Mouse (Mus musculus): Measurements from ENCODE around the gene Ccdc62.

Ccdc62 gene

DNA sequence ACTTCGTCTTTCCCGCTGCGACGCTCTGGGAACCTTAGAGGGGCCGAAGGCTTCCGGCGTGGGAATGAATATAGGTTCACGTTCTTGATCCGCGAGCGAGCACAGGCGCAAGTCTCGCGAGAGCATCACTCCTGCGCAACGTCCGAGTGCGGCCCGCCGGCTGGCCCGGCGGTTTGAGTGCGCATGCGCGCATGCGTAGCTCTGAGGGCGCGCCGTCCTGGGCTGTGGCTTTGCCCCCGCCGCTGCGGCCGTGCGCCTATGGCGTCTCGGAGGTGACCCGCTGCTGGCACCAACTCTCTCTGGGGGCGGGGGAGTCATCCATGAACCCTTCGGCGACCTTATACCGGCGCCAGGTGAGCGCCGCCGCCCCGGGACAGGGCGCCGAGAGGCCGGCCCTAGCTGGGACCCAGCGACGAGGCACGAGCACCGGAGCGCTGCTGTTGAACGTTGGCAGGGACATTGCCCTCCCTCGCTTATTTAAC lies at the start of gene Ccdc62:
TSS of gene Ccdc62 (plus strand) at position 172 of the 482 bp plus-strand sequence.
- DNase-seq (ENCODE audit: inconsistent age in 2 of 2, low spot score in 1 of 2) = peak; percentile 96 to 97

DNA sequence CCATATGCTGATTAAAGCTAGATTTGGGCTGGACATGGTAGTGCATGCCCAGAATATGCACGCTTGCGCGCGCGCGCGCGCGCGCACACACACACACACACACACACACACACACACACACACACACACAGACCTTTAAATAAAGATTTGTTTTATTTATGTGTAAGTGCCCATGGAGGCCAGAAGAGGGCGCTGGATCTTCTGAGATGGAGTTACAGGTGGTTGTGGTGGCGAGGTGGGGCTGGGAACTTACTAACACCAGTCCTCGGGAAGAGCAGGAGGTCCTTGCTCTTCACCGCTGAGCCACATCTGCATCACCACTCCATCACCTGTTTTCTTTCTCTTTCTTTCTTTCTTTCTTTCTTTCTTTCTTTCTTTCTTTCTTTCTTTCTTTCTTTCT lies 49.7 kb upstream of the Ccdc62 start:
- DNase-seq (ENCODE audit: inconsistent age in 2 of 2, low spot score in 1 of 2) = no peak

DNA sequence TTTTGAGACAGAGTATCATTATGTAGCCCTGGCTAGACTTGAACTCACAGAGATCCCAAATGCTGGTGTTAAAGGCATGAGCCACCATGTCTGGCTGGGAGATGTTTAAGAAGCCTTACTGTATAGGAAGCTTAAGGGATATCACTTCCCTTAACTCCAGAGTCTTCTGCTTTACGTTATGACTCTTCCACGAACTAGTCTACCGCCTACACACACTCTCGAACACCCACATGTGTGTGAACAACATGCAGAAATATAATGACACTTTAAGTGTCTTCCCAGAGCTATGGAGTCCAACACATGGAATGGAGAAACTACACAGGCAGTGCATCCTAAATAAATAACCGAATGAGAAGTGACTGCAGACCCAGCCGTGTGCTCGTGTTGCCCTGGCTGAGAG lies 46.6 kb upstream of the Ccdc62 start:
- DNase-seq (ENCODE audit: inconsistent age in 2 of 2, low spot score in 1 of 2) = no peak

DNA sequence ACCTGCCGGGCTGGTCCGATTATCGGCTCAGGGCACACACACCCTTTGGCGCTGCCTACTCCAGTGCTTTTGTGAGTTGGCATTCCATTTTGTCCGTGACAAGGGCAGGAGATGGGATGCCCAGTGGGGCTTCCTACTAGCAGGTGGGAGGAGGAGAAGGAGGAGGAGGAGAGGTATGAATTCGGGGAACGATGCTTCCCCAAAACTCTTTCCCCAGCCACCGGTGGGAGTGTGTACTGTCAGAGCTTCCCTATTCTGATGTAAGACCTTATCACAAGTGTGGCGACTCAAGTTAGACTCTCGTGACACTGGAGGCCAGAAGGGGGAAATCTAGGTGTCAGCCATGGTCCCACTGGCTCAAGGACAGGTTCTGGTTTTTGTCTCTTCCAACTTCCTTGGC lies 46.1 kb upstream of the Ccdc62 start:
- DNase-seq (ENCODE audit: inconsistent age in 2 of 2, low spot score in 1 of 2) = no peak

DNA sequence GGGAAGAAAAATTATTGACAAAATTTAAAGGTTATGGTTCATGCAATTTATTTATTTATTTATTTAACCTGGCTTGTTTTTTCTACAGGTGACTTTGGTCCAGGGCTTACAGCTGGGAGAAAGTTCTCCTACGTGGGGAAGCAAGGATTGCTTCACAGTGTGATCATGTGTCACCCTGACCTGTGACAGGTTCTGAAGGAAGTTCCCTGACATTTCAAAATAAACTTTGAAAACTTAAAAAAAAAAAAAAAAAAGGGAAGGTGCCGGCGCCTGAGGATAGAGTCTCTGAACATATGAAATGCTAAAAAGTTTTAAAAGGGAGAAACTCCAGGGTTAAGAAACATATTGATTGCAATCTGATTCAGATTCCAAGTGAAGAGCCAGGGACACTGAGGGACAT lies 44.1 kb upstream of the Ccdc62 start:
- DNase-seq (ENCODE audit: inconsistent age in 2 of 2, low spot score in 1 of 2) = no peak

DNA sequence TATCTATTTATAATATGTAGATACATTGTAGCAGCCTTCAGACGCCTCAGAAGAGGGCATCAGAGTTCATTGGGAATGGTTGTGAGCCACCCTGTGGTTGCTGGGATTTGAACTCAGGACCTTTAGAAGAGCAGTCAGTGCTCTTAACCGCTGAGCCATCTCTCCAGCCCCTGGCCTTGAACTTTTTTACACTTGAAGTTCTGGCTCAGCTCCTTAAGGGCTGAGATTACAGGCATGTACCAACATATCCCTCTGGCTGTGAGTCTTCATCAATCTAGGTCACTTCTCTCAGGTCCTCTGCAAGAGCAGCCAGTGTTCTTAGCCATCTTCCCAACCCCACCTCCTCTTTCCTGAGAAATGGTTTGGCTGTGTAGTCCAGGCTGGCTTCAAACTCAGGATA lies 40.2 kb upstream of the Ccdc62 start:
- DNase-seq (ENCODE audit: inconsistent age in 2 of 2, low spot score in 1 of 2) = no peak

DNA sequence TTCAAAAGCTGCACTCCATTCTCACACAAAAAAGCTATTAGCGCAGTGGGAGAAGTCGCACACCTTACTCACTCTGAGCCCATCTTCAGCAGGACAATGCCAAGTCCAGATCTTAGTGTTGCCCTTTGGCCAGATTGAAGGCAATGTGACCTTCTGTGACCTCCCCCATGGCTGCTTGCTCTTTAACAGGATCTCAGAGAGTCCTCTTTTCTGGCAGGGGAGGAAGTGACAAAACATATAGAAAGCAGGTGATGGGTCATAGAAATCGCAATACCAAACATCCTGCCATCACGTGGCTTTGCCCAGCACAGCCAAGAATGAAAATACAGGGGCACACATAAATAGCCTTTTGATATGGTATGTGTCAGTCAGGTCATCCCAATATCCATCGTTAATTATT lies 39.5 kb upstream of the Ccdc62 start:
- no peak for DNase-seq (ENCODE audit: inconsistent age in 2 of 2, low spot score in 1 of 2)

DNA sequence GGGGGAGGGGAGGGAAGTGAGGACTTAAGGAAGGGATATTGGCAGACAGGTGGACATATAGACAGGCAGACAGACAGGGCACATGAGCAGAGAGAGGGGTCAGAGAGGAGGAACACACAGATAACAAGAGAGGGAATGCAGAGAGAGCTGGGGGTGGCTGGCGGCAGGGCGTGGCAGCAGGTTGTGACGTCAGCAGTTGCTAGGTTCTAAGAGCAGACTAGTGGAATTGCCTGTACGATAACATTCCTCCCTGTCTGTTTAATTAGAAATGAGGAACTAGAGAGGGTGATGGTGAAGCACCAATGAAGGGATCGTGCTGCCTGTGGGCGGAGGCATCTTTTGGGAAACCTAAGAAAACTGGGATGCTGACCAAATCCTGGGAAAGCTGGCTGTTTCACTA lies 38.8 kb upstream of the Ccdc62 start:
- DNase-seq (ENCODE audit: inconsistent age in 2 of 2, low spot score in 1 of 2) = peak in 1 of 2 experiments; percentile 58

DNA sequence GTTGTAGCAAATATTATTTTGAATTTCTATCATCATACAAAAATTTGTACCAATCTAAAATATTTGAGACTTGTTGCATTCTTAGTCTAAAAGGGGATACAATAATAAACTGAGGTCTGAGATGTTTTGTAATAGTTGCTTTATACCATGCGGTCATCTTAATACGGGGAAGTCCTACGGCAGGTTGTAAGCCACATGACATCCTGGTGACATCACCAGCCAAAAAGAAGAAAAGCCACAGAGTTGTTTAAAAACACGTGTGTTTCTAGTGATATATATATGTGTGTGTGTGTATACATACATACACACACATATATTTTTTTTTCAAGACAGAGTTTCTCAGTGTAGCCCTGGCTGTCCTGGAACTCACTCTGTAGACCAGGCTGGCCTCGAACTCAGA lies 37.0 kb upstream of the Ccdc62 start:
- DNase-seq (ENCODE audit: inconsistent age in 2 of 2, low spot score in 1 of 2) = no peak

DNA sequence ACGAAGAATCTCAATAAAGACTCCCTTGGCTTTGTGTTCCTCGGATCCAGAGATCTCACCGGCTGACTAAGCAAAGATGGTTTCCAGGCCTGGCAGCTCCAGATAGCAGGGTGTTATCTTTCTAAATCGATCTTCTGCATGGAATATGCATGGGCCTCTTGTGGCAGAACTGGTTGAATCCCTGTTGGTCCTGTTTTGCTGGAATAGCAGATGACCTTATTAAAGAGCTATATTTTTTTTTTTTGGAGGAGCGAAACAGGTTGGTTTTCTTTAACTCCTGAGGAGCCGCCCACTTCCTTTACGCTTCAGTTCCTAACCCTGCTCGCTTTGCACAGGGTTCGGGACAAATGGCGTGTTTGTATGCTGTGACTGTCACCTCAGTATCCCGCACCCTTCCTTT lies 34.1 kb upstream of the Ccdc62 start:
- no peak for DNase-seq (ENCODE audit: inconsistent age in 2 of 2, low spot score in 1 of 2)

DNA sequence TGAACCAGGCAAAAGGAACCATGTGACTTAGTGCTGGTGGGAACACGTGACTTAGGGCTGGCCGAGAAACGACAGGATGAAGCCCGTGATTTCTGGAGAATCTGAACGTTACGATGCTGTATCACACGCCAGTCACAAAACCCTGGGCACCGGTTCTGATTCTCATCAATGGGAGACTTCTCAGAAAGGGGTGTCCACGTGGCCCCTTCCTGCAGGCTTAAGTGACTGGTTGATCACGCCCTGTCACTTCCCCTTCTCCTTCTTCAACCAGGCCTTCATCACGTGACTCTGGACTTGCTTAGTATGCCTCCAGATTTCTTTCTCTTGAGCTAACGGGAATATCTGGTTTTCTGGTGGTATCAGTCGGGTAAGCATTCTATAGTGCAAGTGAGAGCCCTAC lies 33.1 kb upstream of the Ccdc62 start:
- no peak for DNase-seq (ENCODE audit: inconsistent age in 2 of 2, low spot score in 1 of 2)

DNA sequence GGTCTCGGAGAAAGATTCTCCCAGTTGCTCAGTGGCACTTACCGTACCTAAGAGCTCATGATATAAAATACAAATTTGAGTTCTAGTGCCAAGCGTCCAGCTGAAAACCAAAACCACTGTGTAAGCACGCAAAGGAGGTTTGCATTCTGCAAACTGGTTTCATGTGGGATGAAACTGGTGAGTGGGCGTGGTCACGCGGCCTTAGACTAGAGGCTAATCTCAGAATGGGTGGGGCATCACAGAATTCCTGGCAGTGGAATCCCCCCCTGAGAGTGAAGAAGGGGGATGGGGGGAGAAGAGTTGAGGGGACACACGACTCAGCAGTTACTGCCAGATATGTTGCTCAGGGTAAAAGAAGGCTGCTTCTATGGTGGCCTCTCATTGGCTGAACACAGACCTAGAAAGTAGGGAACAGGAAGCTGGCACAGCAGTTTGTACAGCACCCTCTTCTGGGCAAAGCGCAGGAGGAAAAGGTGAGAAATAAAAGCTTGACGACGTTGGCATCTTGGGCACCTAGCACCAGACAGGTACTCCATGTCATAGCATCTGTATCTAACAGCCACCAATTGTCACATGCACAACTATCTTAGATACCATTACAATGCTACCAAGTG lies 26.3 kb upstream of the Ccdc62 start:
- no peak for DNase-seq (ENCODE audit: inconsistent age in 2 of 2, low spot score in 1 of 2)

DNA sequence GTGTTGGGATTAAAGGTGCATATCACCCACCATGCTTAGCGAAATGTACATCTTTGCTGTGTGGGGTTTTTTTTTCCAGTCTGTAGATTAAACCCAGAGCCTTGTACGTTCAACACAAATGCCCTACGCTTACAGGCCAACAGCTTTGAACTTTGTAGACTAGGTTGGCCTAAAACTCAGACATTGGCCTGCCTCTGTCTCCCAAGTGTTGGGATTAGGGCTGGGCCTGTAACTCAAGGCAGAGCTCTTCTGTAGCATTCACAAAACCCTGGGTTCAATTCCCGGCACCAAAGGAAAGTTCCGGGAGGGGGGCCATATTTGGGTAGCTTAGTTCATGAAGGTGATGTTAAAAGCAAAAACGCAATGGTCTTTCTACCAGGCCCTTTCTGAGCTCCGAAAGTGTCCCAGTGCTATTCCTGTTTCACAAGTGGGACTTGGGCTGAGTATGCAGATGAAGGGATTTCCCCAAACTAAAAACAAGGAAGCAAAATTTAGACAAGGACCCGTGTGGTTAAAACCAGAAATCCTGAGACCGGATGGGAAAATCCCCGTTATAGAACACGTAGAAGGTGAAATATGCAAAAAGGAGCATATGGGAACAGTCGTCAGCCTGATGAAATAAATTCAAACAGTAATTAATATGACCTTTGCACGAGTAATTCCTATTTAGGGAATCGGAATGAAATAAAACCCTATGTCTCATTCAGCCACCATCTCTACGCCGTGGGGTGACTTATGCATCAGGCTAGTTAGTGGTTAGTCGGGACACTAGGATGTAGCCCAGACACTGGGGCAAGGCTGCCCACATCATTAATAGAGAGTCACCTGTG lies 24.1 kb upstream of the Ccdc62 start:
- peak in 1 of 2 experiments; percentile 50 for DNase-seq (ENCODE audit: inconsistent age in 2 of 2, low spot score in 1 of 2)

DNA sequence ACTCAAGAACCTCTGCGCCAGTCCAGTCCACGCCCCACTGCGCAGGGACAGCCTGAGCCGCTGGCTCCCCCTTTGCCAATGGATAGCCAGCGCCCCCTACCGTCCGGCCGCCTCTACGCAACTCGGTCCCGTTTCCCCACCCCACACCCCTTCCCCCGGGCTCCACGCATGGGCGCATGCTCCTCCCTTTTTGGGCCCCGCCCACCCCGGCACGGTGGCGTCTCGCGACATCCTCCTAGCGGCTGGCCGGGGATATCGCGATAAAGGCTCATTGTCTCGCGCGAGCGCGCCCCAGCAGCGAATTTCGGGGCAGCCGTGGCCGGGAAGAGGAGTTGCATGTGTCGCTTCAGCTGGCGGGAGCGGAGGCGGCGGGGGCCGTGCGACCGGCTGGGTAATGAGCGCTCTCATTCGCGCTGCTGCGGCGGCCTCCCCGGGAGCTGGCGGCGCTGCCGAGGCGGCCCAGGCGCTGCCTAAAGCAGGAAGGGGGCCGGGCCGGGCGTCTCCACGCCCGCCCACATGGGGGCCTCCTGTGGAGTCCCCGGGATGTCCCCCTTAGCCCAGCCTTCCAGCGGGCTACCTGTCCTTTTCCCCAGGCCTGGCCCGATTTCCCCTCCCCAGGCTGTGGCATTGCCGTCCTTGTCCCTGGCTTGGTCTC lies 23.4 kb upstream of the Ccdc62 start, which contains the start of gene Denr:
TSS of gene Denr (plus strand) at position 200 of the 655 bp plus-strand sequence.
- DNase-seq (ENCODE audit: inconsistent age in 2 of 2, low spot score in 1 of 2) = peak; percentile 99 to 100

DNA sequence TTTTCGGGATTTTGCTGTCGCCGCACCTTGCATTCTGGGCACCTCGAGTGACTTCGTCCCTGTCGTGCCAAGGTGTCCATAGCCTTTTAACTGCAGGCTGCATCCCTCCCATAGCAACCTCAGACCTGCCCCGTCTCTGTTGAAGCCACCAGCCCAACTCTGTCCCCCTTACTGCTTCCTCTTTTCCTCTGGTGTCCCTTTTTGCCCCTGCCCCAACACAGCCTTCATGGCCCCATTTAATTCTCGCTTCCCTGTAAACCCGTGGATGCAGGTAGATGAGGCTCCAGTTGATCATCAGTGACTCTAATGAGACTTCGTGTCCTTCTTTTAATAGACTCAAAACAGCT lies 22.9 kb upstream of the Ccdc62 start:
- no peak for DNase-seq (ENCODE audit: inconsistent age in 2 of 2, low spot score in 1 of 2)

DNA sequence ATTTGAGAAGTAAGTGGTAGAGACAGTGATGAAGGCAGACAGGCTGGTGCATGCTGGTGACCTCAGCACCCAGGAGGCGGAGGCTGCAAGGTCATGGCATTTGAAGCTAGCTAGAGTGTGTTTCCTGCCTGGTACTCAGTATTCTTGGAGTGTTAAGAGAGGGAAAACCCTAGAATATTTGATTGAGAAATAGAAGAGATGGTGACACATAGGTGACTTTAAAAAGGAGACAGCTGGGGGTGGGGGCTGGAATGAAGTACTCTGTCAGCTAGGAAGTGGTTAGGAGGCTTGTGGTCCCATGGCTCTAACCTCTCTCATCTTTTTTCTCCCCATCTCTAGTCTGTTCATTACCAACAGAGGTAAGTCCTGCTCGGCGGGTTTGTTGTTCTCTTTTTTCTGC lies 15.6 kb upstream of the Ccdc62 start:
- DNase-seq (ENCODE audit: inconsistent age in 2 of 2, low spot score in 1 of 2) = peak; percentile 75 to 84

DNA sequence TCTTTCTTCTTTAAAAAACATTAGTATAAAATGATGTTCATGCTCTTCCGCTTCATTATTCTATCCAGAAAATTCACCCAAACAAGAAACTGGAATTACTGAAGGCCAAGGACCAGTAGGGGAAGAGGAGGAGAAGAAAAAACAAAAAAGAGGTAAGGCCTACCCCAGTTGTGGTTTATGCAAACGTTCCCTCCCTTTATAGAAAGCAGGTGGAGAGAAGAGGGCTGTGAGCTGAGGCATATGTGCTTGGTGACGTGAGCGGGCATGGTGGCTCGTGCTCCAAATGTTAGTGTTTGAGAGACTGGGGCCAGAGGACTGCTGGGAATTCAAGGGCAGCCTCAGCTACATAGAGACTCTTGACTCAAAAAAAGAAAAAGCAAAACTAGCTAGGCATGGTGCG lies 8.4 kb upstream of the Ccdc62 start:
- no peak for DNase-seq (ENCODE audit: inconsistent age in 2 of 2, low spot score in 1 of 2)

DNA sequence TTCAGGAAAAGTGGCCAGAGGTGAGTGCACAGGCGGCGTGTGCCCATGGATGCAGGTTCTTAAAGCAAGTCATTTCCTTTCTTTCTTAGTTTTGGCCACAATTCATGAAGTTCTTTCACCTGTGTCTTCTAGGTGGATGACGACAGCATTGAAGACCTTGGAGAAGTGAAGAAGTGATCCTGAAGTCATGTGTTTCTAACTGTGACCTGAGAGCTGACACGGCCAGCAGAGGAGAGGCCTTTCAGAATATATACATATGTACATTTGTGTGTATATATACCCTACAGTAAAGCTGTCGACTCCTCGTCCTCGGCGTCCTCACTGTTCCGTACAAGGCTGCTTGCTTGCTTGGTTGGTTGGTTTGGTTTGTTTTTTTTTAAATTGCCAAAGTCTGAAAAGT lies 3.4 kb upstream of the Ccdc62 start, which contains the start of gene Gm43518:
TSS of gene Gm43518 (plus strand) at position 301 of the 400 bp plus-strand sequence.
- no peak for DNase-seq (ENCODE audit: inconsistent age in 2 of 2, low spot score in 1 of 2)

DNA sequence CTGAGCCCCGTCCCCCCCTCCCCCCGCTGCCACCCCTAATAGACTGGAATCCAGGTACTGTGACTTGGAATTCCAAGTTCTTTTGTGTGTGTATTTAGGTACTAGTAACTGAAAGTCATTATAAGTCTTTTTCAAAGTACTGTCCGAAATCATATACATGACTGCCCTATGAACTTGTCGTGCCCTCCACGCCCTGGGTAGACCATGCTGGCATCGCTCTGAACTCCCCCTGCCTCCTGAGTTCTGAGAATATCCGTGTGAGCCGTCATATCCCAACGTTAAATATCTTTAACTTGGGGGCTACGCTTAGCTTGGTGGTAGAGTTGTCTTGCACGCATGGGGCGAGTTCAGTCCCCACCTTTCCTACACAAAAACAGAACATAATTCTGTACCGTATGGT lies 652 bp downstream of the Ccdc62 start:
- DNase-seq (ENCODE audit: inconsistent age in 2 of 2, low spot score in 1 of 2) = no peak

DNA sequence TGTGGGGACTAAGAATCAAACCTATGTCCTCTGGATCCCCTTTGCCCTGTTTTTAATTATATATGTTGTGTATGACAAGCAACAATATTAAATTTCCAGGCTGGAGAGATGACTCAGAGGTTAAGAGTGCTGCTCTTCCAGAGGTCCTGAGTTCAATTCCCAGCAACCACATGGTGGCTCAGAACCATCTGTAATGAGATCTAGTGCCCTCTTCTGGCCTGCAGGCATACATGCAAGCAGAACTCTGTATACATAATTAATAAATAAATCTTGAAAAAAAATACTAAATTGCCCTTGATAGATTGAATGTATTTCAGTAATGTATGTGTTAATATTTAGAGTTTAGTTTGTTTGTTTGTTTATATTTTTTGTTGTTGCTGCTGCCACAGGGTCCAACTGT lies 2.4 kb downstream of the Ccdc62 start:
- no peak for DNase-seq (ENCODE audit: inconsistent age in 2 of 2, low spot score in 1 of 2)

DNA sequence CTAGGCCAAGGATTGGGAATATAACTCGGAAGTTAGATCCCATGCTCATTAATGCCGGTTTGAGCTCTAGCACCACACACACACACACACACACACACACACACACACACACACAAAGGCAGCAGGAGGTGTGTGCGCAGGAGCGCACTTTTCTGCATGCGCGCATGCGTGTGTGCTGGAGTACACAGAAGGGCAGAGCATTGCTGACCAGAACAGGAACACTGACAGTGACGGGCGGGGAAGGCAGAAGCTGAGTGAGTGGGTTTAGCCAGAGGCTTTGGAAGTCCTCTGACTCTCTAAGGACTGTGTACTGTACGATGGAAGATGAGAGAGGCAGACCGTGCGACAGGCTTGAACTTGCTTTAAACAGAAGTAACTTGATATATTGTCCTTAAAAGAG lies 3.1 kb downstream of the Ccdc62 start:
- peak in 1 of 2 experiments; percentile 22 for DNase-seq (ENCODE audit: inconsistent age in 2 of 2, low spot score in 1 of 2)

Data from adrenal gland, adult (tissue).